Mouse (Mus musculus) liver, postnatal 0 days (tissue): ENCODE measurements at regions not wholly inside any gene's neighbourhood (a gene's known extent, or its start where the extent isn't known, plus 50 kb on each side); places are given as distances from the start of the nearest gene placed in this dataset.
"Not testable (repeated sequence)": the region's sequence is repeated elsewhere in the genome, so short reads cannot be mapped to it uniquely, and the experiment has no call there.

Experiments
- CTCF ChIP-seq: sonication (generic); IDR thresholded peaks from 2 replicates; pipeline ENCODE4 v1.5.1; 2016; ENCODE audit warnings: antibody characterized with exemption, low read depth
- EP300 ChIP-seq: IDR thresholded peaks from 2 replicates; pipeline ENCODE4 v1.6.1; 2016; ENCODE audit warnings: antibody characterized with exemption, low read depth, mild to moderate bottlenecking

GRCm38 (mm10) chr13:68116786-68117185 is 253.7 kb downstream of the BC048507 start:
- not testable (repeated sequence) for TF ChIP-seq CTCF, EP300
